Mouse (Mus musculus): ENCODE measurements around the gene Rbm17. TPM values are rescaled to one million over a fixed set of nuclear protein-coding genes. Genes with fewer than 3 reads are reported as not detected.

Rbm17 gene
- polyA plus RNA-seq, 1 experiment from 2014 or later: 140 TPM

DNA sequence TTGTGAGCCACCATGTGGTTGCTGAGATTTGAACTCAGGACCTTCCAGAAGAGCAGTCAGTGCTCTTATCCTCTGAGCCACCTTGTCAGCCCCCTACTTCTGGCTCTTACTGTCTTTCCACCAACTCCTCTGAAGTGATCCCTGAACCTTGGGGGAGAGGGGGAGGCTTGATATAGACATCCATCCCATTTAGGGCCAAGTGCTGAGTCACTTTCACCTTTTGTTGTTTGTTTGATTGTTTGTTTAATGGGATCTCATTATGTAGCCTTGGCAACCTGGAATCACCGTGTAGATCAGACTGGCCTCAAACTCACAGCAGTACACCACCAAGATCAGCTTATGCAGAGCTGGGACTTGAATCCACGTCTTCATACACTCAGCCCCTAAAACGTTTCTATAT lies 46.7 kb downstream of the Rbm17 start:
- H3K4me1 ChIP-seq: peaks cover 10% of the 10 kb centered on the region
- H3K27ac ChIP-seq (replicated peaks): no peak overlapping the region
- ATAC-seq (ENCODE audit: insufficient number of reproducible peaks, low FRiP score, low TSS enrichment, low read depth): no peak
- no peaks in the 10 kb centered on the region for H3K36me3 ChIP-seq
- 69% methylated on average over 3 of the region's 3 CpGs for WGBS
- no peak overlapping the region for H3K4me3 ChIP-seq (replicated peaks)
- no peaks in the 10 kb centered on the region for H3K9me3 ChIP-seq (replicated peaks)
- H3K27me3 ChIP-seq: peaks cover 24% of the 10 kb centered on the region
- no peak overlapping the region for H3K9ac ChIP-seq
- no peak overlapping the region for H3K4me2 ChIP-seq (replicated peaks)

DNA sequence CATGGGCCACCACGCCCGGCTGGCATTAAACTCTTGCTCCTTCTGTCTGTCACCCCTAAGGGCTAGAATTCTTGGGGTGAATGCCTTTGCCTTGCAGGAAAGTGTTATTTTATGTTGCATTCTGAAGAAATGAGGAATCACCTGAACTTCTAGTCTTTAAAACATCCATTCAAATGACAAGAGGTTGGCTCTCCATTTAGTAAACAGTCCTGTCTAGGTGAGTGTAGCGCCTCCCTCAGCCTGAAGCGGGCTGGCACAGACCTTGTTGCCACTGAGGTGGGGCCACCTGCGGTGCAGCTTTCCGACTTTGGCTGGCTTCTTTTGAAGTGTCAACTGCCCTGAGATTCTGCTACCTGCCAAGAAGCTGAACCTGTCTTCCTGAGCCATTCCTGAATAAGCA lies 48.6 kb downstream of the Rbm17 start:
- Histone ChIP-seq H3K27me3 (peaks cover 25% of the 10 kb centered on the region), H3K4me2 (replicated peaks) (no peak overlapping the region), H3K36me3 (no peaks in the 10 kb centered on the region), H3K9me3 (replicated peaks) (no peaks in the 10 kb centered on the region), H3K9ac (no peak overlapping the region), H3K27ac (replicated peaks) (no peak overlapping the region), H3K4me3 (replicated peaks) (no peak overlapping the region), H3K4me1 (peaks cover 10% of the 10 kb centered on the region)
- 49% methylated on average over 6 of the region's 6 CpGs for WGBS
- ATAC-seq (ENCODE audit: insufficient number of reproducible peaks, low FRiP score, low TSS enrichment, low read depth): no peak

DNA sequence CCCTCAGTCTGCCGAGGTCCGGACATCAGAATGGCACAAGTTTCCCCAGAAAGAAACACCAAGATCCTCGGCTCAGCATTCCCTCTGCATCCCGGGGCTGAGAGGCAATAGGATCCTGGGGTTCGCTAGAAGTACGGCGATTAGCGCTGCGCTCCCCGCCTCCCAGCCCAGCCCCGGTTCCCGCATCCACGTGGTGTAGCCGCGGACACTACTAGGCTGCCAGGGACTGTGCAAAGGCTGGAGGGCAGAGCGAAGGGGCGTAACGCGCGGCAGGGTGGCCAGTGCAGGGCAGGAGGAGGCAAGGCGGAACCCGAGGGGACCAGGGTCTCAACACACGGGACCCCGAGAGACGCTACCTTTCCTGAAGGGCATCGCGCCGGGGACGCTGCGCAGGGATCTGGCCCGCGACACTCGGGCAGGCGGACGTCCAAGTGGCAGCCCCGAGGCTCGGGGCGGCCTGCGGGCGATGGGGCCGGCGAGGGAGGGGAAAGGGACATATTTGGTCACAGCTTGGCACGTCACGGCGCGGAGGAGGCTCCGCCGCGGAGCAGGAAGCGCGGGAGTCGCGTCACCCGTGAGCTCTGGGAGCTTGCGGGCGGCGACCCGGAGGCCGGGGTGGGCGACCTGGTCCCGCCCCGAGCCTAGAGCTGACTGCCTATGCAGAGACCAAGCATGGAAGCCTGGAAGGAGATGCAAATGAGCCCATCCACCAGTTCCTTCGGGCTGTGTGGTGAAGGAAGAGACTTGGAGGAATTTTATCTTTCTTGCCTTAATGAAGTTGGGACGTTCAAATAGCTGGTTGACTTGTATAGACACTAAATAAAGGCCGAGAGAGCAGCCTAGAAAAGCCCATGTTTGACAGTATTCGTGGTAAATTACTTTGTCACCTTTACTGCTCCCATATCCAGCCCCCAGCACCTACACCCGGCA lies 50.2 kb downstream of the Rbm17 start, which contains the start of gene Pfkfb3:
Gene Pfkfb3 (minus strand): TSS at position 607 of the 930 bp plus-strand sequence.
- peak within 1 kb of the TSS; percentile 62 for H3K4me3 ChIP-seq (replicated peaks)
- H3K9ac ChIP-seq: peak within 1 kb of the TSS; percentile 51
- ATAC-seq (ENCODE audit: insufficient number of reproducible peaks, low FRiP score, low TSS enrichment, low read depth): peak; percentile 79
- H3K4me1 ChIP-seq: peaks cover 10% of the 10 kb centered on the region
- no peak within 1 kb of the TSS for H3K27ac ChIP-seq (replicated peaks)
- 2% methylated on average over 67 of the region's 67 CpGs for WGBS
- no peaks in the 10 kb centered on the region for H3K9me3 ChIP-seq (replicated peaks)
- peaks cover 25% of the 10 kb centered on the region for H3K27me3 ChIP-seq
- peak within 1 kb of the TSS; percentile 100 for H3K4me2 ChIP-seq (replicated peaks)
- no peaks in the 10 kb centered on the region for H3K36me3 ChIP-seq

DNA sequence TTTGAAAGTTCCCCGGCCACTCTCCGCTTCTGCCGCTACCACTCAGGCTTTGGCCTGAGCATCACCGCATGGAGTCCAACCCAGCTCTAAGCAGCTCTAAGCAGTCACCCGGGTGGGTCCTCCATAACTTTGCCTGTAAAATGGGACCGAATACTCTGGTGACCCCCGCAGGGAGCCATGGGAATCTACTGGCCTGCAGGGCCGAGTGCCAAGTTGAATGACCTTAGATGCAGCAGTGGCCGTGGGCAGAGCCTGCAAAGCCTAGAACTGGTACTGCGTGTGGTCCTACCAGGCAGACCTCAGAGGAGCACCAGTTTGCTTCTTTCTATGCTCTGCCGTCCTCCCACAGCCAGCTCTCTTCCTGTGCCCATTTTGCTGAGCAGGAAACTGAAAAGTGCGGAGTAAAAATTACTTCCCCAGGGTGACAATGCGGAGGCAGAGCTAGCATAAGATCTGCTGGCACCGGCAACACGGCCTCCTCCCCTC lies 50.9 kb downstream of the Rbm17 start:
- Histone ChIP-seq H3K9ac (peak overlapping the region; percentile 51), H3K9me3 (replicated peaks) (no peaks in the 10 kb centered on the region), H3K4me3 (replicated peaks) (peak overlapping the region; percentile 62), H3K27ac (replicated peaks) (no peak overlapping the region), H3K36me3 (no peaks in the 10 kb centered on the region), H3K4me1 (peaks cover 10% of the 10 kb centered on the region), H3K4me2 (replicated peaks) (peak overlapping the region; percentile 100), H3K27me3 (peaks cover 25% of the 10 kb centered on the region)
- ATAC-seq (ENCODE audit: insufficient number of reproducible peaks, low FRiP score, low TSS enrichment, low read depth): no peak
- 4% methylated on average over 15 of the region's 15 CpGs for WGBS

DNA sequence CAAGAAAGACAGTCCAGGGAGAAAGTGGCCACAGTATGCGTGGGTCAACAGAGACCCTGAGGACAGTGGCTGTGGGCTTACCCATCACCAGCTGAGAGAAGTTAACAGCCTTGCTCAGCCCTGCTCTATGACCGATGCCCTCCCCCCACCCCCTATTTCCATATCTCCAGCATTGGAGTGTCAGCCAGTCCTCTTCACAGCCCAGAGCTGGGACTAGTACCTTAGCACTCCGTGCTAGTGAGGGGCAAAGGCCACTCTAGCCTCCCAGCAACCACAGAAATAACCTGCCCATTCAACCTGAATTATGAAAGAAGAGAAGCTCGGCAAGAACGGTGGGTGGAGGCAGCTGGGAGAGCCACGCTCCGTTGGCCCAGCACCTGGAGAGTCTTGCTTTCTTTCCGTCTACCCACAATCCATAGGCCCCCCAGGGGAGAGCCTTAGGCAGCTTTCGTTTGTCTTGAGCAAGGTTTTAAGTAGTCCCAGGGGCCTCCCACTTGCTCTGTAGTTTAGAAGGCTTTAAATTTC lies 51.6 kb downstream of the Rbm17 start:
- H3K4me1 ChIP-seq: peaks cover 10% of the 10 kb centered on the region
- 6% methylated on average over 9 of the region's 9 CpGs for WGBS
- H3K36me3 ChIP-seq: no peaks in the 10 kb centered on the region
- H3K9me3 ChIP-seq (replicated peaks): no peaks in the 10 kb centered on the region
- peaks cover 25% of the 10 kb centered on the region for H3K27me3 ChIP-seq
- H3K27ac ChIP-seq (replicated peaks): no peak overlapping the region
- no peak overlapping the region for H3K9ac ChIP-seq
- peak; percentile 40; the same call in 1 of the 2 replicates for ATAC-seq (ENCODE audit: insufficient number of reproducible peaks, low FRiP score, low TSS enrichment, low read depth)
- peak overlapping the region; percentile 62; the same call in 1 of the 2 replicates for H3K4me3 ChIP-seq (replicated peaks)
- H3K4me2 ChIP-seq (replicated peaks): peak overlapping the region; percentile 100; the same call in 1 of the 2 replicates

DNA sequence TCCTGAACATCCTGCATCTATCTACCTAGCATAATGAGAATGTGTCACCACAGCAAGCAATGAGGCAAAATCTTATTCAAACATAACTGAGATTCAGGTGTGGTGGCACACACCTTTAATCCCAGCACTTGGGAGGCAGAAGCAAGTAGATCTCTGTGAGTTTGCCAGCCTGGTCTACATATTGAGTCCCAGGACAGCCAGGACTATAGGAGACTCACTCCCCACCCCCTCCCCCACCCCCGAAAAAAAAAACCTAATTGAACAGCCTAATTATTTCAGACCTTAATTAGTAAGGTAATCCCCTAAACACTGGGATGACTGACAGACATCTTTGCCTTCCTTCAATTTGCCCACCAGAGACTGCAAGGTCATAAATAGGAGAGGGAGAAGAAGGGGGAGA lies 52.2 kb downstream of the Rbm17 start:
- Histone ChIP-seq H3K27ac (replicated peaks) (no peak overlapping the region), H3K4me1 (peaks cover 10% of the 10 kb centered on the region), H3K9ac (no peak overlapping the region), H3K9me3 (replicated peaks) (no peaks in the 10 kb centered on the region), H3K4me3 (replicated peaks) (no peak overlapping the region), H3K36me3 (no peaks in the 10 kb centered on the region), H3K4me2 (replicated peaks) (no peak overlapping the region), H3K27me3 (peaks cover 25% of the 10 kb centered on the region)
- 4% methylated on average over 1 of the region's 1 CpGs for WGBS
- no peak for ATAC-seq (ENCODE audit: insufficient number of reproducible peaks, low FRiP score, low TSS enrichment, low read depth)

DNA sequence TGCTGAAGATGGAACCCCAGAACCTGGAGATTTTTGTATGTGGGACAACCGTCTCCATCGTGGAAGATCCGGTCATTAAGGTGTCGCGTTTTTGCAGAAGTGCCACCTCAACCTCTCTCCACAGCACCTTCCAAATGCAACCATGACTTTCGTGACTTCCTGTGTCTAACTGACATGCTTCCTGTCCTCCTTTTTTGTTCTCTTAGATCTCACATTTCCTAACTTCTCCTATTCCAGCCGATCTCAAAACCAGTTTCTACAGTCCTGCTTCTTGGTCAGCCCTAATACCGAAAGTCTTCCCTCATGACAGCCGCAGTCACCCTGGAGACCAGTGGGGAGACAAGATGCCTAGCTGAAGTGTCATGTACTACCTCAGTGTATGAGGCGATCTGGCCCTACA lies 55.4 kb downstream of the Rbm17 start:
- H3K4me1 ChIP-seq: peaks cover 7% of the 10 kb centered on the region
- H3K4me2 ChIP-seq (replicated peaks): no peak overlapping the region
- peaks cover 13% of the 10 kb centered on the region for H3K27me3 ChIP-seq
- no peak overlapping the region for H3K4me3 ChIP-seq (replicated peaks)
- no peak overlapping the region for H3K9ac ChIP-seq
- H3K9me3 ChIP-seq (replicated peaks): no peaks in the 10 kb centered on the region
- no peaks in the 10 kb centered on the region for H3K36me3 ChIP-seq
- no peak for ATAC-seq (ENCODE audit: insufficient number of reproducible peaks, low FRiP score, low TSS enrichment, low read depth)
- H3K27ac ChIP-seq (replicated peaks): no peak overlapping the region
- WGBS: 88% methylated on average over 10 of the region's 10 CpGs

DNA sequence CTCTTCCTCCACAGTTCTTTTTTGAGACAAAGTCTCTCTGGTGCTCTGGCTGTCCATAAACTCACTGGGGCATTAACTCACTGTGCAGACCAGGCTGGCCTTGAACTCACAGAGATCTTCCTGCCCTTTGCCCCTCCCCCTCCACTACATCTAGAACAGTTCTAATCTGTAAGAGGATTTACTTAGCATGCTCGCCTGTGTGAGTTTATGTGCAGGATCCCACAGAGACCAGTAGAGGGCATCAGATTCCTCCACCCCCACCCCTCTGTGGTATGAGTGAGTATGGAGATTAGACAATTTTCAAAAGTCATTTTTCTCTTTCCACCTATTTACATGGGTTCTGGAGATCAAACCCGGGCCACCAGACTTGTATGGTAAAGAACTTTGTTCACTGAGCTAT lies 56.3 kb downstream of the Rbm17 start:
- no peak for ATAC-seq (ENCODE audit: insufficient number of reproducible peaks, low FRiP score, low TSS enrichment, low read depth)
- Histone ChIP-seq H3K4me3 (replicated peaks) (no peak overlapping the region), H3K36me3 (no peaks in the 10 kb centered on the region), H3K27ac (replicated peaks) (no peak overlapping the region), H3K4me2 (replicated peaks) (no peak overlapping the region), H3K9ac (no peak overlapping the region), H3K27me3 (peaks cover 4% of the 10 kb centered on the region), H3K9me3 (replicated peaks) (no peaks in the 10 kb centered on the region), H3K4me1 (no peaks in the 10 kb centered on the region)
- 64% methylated on average over 2 of the region's 2 CpGs for WGBS

DNA sequence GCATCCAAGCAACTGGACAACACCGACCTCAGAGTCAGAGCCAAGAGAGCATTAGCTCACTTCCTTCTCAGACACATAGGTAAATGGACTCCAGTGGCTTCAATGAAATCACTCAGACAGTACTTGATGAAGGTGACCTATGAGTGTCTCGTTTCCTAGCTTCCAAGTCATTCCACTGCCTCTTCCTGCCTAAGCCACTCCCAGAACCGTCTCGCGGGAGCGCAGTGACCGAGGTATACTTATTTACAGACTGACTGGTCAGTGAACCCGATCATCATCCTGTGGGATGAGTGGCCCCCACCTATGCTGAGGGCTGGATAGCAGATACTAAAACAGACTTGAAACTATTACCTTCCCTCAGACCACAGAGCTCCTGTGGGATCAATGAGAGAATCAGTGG lies 57.9 kb downstream of the Rbm17 start:
- no peak overlapping the region for H3K27ac ChIP-seq (replicated peaks)
- 78% methylated on average over 8 of the region's 8 CpGs for WGBS
- no peak for ATAC-seq (ENCODE audit: insufficient number of reproducible peaks, low FRiP score, low TSS enrichment, low read depth)
- H3K4me1 ChIP-seq: no peaks in the 10 kb centered on the region
- no peaks in the 10 kb centered on the region; the same call in 1 of the 2 replicates for H3K27me3 ChIP-seq
- no peaks in the 10 kb centered on the region for H3K36me3 ChIP-seq
- H3K4me3 ChIP-seq (replicated peaks): no peak overlapping the region
- H3K9ac ChIP-seq: no peak overlapping the region
- H3K9me3 ChIP-seq (replicated peaks): no peaks in the 10 kb centered on the region
- H3K4me2 ChIP-seq (replicated peaks): no peak overlapping the region

DNA sequence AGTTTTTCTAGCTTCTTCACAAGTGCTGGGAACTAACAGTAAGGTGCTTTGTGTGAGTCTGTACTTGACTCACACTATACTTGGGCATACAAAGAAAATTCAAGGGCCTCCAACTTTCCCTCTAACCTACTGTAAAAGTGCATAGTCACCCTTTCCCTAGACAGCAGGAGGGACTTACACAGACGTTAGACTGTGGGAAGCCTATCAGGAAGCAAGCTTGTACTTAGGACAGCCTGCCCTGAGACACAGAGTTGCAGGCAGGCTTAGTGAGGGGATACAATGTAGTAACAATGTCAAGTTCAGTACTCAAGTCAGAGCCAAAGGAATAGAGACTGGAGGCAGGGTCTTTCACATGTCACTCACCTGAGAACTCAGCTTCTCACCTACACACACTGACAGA lies 58.6 kb downstream of the Rbm17 start:
- 31% methylated on average over 1 of the region's 1 CpGs for WGBS
- no peak overlapping the region for H3K9ac ChIP-seq
- H3K9me3 ChIP-seq (replicated peaks): no peaks in the 10 kb centered on the region
- H3K27me3 ChIP-seq: no peaks in the 10 kb centered on the region; the same call in 1 of the 2 replicates
- no peaks in the 10 kb centered on the region for H3K36me3 ChIP-seq
- H3K4me2 ChIP-seq (replicated peaks): no peak overlapping the region
- H3K4me3 ChIP-seq (replicated peaks): no peak overlapping the region
- no peak for ATAC-seq (ENCODE audit: insufficient number of reproducible peaks, low FRiP score, low TSS enrichment, low read depth)
- H3K4me1 ChIP-seq: no peaks in the 10 kb centered on the region
- no peak overlapping the region for H3K27ac ChIP-seq (replicated peaks)

DNA sequence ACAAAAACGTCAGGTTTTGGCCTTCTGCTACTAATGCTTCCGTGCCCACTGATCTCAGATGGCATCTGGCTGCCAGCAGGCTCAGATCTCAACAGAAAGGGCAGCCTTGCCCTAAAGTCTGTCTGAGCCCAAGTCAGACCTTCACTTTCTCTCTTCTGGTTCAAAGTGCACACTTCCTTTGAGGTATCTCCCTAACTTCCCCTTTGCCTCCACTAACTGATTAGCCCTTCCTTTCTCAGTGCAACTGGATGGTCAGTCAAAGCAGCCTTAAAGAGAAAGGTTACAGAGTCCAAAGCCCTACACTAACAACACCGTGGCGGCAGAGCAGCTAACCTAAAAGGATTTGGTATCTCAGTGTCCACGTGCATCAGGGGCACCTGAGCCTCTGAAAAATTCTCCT lies 59.6 kb downstream of the Rbm17 start:
- Histone ChIP-seq H3K4me3 (replicated peaks) (no peak overlapping the region), H3K27ac (replicated peaks) (no peak overlapping the region), H3K27me3 (no peaks in the 10 kb centered on the region), H3K9me3 (replicated peaks) (no peaks in the 10 kb centered on the region), H3K4me1 (no peaks in the 10 kb centered on the region), H3K36me3 (no peaks in the 10 kb centered on the region), H3K4me2 (replicated peaks) (no peak overlapping the region), H3K9ac (no peak overlapping the region)
- no peak for ATAC-seq (ENCODE audit: insufficient number of reproducible peaks, low FRiP score, low TSS enrichment, low read depth)
- 70% methylated on average over 5 of the region's 5 CpGs for WGBS

Measured in embryonic facial prominence, embryonic 15.5 days (tissue).